Mouse (Mus musculus) MEL (cell line): ENCODE results near the gene Plcxd2. TPM values are rescaled to one million over a fixed set of nuclear protein-coding genes. Genes with fewer than 3 reads are reported as not detected.

Experiments
- DNase-seq: peaks from one replicate; pipeline ENCODE4 v3.0.0; 2011; ENCODE audit warnings: low read depth, low spot score
- H3K27ac ChIP-seq: 2 replicates; pipeline ENCODE4 v1.5.1; 2012; ENCODE audit warnings: low read depth, mild to moderate bottlenecking, control low read depth, low read length, moderate library complexity; ENCODE audit not compliant: control insufficient read depth
- H3K27me3 ChIP-seq, 2 experiments: fragments of 150-350 bp in 1 of 2; sonication (generic) in 1 of 2; 2 replicates each; pipeline ENCODE4 v1.6.1; 2012; ENCODE audit warnings: low read length in 2 of 2, mild to moderate bottlenecking in 2 of 2, improper control_type of control experiment in 1 of 2, moderate library complexity in 1 of 2; ENCODE audit not compliant: insufficient read depth in 2 of 2, control insufficient read depth in 1 of 2
- H3K36me3 ChIP-seq, 2 experiments: 2 replicates each; pipeline ENCODE4 v1.6.1; 2012 to 2014; ENCODE audit warnings: low read length in 2 of 2, improper control_type of control experiment in 1 of 2, inconsistent platforms in 1 of 2, mild to moderate bottlenecking in 1 of 2; ENCODE audit not compliant: insufficient read depth in 2 of 2, control insufficient read depth in 1 of 2
- H3K4me1 ChIP-seq, 2 experiments: fragments of 150-350 bp in 1 of 2; sonication (generic) in 1 of 2; 2 replicates each; pipeline ENCODE4 v1.6.1; 2012; ENCODE audit warnings: low read length in 2 of 2, improper control_type of control experiment in 1 of 2, mild to moderate bottlenecking in 1 of 2; ENCODE audit not compliant: insufficient read depth in 2 of 2, control insufficient read depth in 1 of 2
- H3K4me3 ChIP-seq, 2 experiments: fragments of 150-350 bp in 1 of 2; sonication (generic) in 1 of 2; 2 replicates each; pipeline ENCODE4 v1.5.1; 2012; ENCODE audit warnings: low read depth in 2 of 2, low read length in 2 of 2, mild to moderate bottlenecking in 2 of 2, moderate library complexity in 2 of 2, control low read depth in 1 of 2, improper control_type of control experiment in 1 of 2; ENCODE audit not compliant: control insufficient read depth in 1 of 2, insufficient read depth in 1 of 2
- H3K79me2 ChIP-seq: 2 replicates; pipeline ENCODE4 v1.6.1; 2012; ENCODE audit warnings: mild to moderate bottlenecking, low read length, moderate library complexity; ENCODE audit not compliant: control insufficient read depth, poor library complexity, insufficient read depth
- H3K9ac ChIP-seq: 2 replicates; pipeline ENCODE4 v1.6.1; 2012; ENCODE audit warnings: low read depth, mild to moderate bottlenecking, control low read depth, low read length, moderate library complexity; ENCODE audit not compliant: control insufficient read depth, poor library complexity, severe bottlenecking
- H3K9me3 ChIP-seq: fragments of 150-350 bp; sonication (generic); replicated peaks from 2 replicates; pipeline ENCODE4 v1.6.1; 2012; ENCODE audit warnings: mild to moderate bottlenecking, low read length, improper control_type of control experiment, moderate library complexity; ENCODE audit not compliant: insufficient read depth
- CHD2 ChIP-seq: IDR thresholded peaks from 2 replicates; pipeline ENCODE4 v1.6.1; 2011; ENCODE audit warnings: low read length, improper control_type of control experiment
- E2F4 ChIP-seq: IDR thresholded peaks from 2 replicates; pipeline ENCODE4 v1.6.1; 2011; ENCODE audit warnings: low read depth, low read length, improper control_type of control experiment, borderline replicate concordance
- ELF1 ChIP-seq: IDR thresholded peaks from 2 replicates; pipeline ENCODE4 v1.6.1; 2014; ENCODE audit warnings: low read depth, mild to moderate bottlenecking, inconsistent platforms, low read length, improper control_type of control experiment, moderate library complexity
- EP300 ChIP-seq, 2 experiments: IDR thresholded peaks; 2 replicates each; pipeline ENCODE4 v1.6.1; 2011; ENCODE audit warnings: improper control_type of control experiment in 2 of 2, low read length in 2 of 2, low read depth in 1 of 2, mild to moderate bottlenecking in 1 of 2
- HCFC1 ChIP-seq: IDR thresholded peaks from 2 replicates; pipeline ENCODE4 v1.6.1; 2012; ENCODE audit warnings: low read depth, mild to moderate bottlenecking, inconsistent platforms, low read length, improper control_type of control experiment, moderate library complexity
- KAT2A ChIP-seq: conservative IDR thresholded peaks from 2 replicates; pipeline ENCODE4 v1.6.1; 2012; ENCODE audit warnings: low read depth, low read length, improper control_type of control experiment, inconsistent platforms
- MAZ ChIP-seq: IDR thresholded peaks from 2 replicates; pipeline ENCODE4 v1.6.1; 2012; ENCODE audit warnings: low read depth, mild to moderate bottlenecking, inconsistent platforms, low read length, improper control_type of control experiment
- MEF2A ChIP-seq: IDR thresholded peaks from 2 replicates; pipeline ENCODE4 v1.6.1; 2014; ENCODE audit warnings: low read depth, mild to moderate bottlenecking, inconsistent platforms, low read length, improper control_type of control experiment; ENCODE audit not compliant: poor library complexity, insufficient replicate concordance, severe bottlenecking; ENCODE audit errors: extremely low read depth
- MYC ChIP-seq: IDR thresholded peaks from 2 replicates; pipeline ENCODE4 v1.6.1; 2011; ENCODE audit warnings: low read depth, mild to moderate bottlenecking, low read length, improper control_type of control experiment, moderate library complexity
- NRF1 ChIP-seq: IDR thresholded peaks from 2 replicates; pipeline ENCODE4 v1.6.1; 2014; ENCODE audit warnings: low read depth, mild to moderate bottlenecking, inconsistent platforms, low read length, improper control_type of control experiment, moderate library complexity; ENCODE audit not compliant: poor library complexity, insufficient read depth, severe bottlenecking
- POLR2AphosphoS2 ChIP-seq: IDR thresholded peaks from 2 replicates; pipeline ENCODE4 v1.6.1; 2011; ENCODE audit warnings: low read length, improper control_type of control experiment
- TBP ChIP-seq: IDR thresholded peaks from 2 replicates; pipeline ENCODE4 v1.8.0; 2011; ENCODE audit warnings: low read depth, low read length, improper control_type of control experiment
- USF1 ChIP-seq: IDR thresholded peaks from 2 replicates; pipeline ENCODE4 v1.6.1; 2014; ENCODE audit warnings: low read depth, mild to moderate bottlenecking, inconsistent platforms, low read length, improper control_type of control experiment, moderate library complexity
- USF2 ChIP-seq, 2 experiments: IDR thresholded peaks; 2 replicates each; pipeline ENCODE4 v1.6.1; 2011 to 2012; ENCODE audit warnings: improper control_type of control experiment in 2 of 2, low read length in 2 of 2, borderline replicate concordance in 1 of 2, inconsistent platforms in 1 of 2, low read depth in 1 of 2, mild to moderate bottlenecking in 1 of 2; ENCODE audit not compliant: insufficient read depth in 1 of 2
- ZC3H11A ChIP-seq: IDR thresholded peaks from 2 replicates; pipeline ENCODE4 v1.6.1; 2012; ENCODE audit warnings: low read depth, mild to moderate bottlenecking, inconsistent platforms, low read length, improper control_type of control experiment
- ZNF384 ChIP-seq: IDR thresholded peaks from 2 replicates; pipeline ENCODE4 v1.6.1; 2012; ENCODE audit warnings: low read depth, mild to moderate bottlenecking, inconsistent platforms, low read length, improper control_type of control experiment
- polyA plus RNA-seq, 2 experiments: library from polyadenylated mRNA; stranded (reverse) in 1 of 2; unstranded in 1 of 2; fragments of >175 nt in 1 of 2; fragments of >200 nt in 1 of 2; gene quantifications; 2 replicates each; pipeline versions ENCODE4 v1.2.1 to v1.2.4; 2012; ENCODE audit warnings: low replicate concordance in 2 of 2, low read depth in 1 of 2; ENCODE audit not compliant: insufficient read length in 2 of 2, insufficient read depth in 1 of 2, missing spikeins in 1 of 2
- total RNA-seq: library from RNA; depleted of rRNA; stranded (reverse); fragments of 300-350 nt; gene quantifications from 2 replicates; pipeline ENCODE4 v1.2.3, GENCODE M21; 2012

Plcxd2 gene
- total and polyA plus RNA-seq, 3 experiments, result not detected

DNA sequence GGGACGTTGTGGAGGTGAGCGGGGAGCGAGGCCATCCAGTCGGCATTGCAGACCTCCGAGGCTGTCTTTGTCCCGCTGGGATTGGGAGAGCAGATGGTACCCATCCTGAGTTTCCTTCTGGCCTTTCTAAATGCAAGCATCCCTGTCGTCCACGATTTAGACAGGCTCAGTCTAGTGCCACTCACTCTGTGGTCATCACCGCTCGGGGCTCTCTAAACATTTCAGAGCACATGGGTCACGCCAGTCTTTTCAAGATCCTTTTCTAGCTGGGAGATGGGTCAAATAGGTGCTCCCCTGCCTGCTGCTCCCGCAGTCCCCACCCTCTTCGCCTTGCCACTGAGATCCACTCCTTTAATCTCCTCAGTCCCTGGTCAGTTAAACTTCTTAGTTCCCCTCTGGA, 301 bp downstream of the Plcxd2 start:
- Histone ChIP-seq H3K36me3 (no peaks in the 10 kb centered on the region), H3K27me3 (no peaks in the 10 kb centered on the region), H3K9me3 (no peaks in the 10 kb centered on the region), H3K27ac (no peak overlapping the region), H3K4me1 (no peaks in the 10 kb centered on the region), H3K9ac (no peak overlapping the region), H3K79me2 (no peaks in the 10 kb centered on the region), H3K4me3 (no peak overlapping the region)
- TF ChIP-seq MEF2A, result no peak
- no peak for TF ChIP-seq MYC
- TF ChIP-seq NRF1, result no peak
- no peak for TF ChIP-seq TBP
- no peak for TF ChIP-seq CHD2
- TF ChIP-seq HCFC1, result no peak
- no peak for TF ChIP-seq KAT2A
- TF ChIP-seq ZC3H11A, result no peak
- DNase-seq, result no peak

DNA sequence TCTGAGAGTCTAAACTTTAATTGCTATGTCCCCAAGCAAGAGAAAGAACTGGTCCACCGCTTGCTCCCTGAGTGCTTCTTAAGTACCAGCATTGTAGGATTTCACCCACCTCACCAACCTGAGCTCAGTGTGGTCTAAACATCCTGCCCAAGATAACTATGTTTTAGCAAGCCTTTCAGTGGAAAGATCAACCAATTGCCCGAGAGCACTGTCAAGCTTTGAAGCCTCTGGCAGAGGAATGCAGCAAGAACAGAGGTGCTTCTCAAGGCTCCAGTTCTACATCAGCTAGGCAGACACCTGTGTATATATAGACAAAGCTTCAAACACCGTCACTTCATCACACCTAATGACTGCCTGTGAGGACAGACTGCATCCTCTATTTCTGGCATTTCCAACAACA, 1.3 kb downstream of the Plcxd2 start:
- H3K4me1 ChIP-seq, result no peaks in the 10 kb centered on the region
- no peak overlapping the region for H3K9ac ChIP-seq
- no peak overlapping the region for H3K4me3 ChIP-seq
- no peaks in the 10 kb centered on the region for H3K27me3 ChIP-seq
- TF ChIP-seq USF1 (no peak), ZNF384 (no peak), MAZ (no peak), NRF1 (no peak), ELF1 (no peak), POLR2AphosphoS2 (no peak), EP300 (IDR thresholded peaks at IDR 0.05; ENCODE audit: low read depth in 1 of 2, low read length in 2 of 2) (no peak), USF2 (IDR thresholded peaks at IDR 0.05; ENCODE audit: borderline replicate concordance in 1 of 2, insufficient read depth in 1 of 2, low read depth in 1 of 2, low read length in 2 of 2) (no peak), E2F4 (no peak)
- H3K27ac ChIP-seq, result no peak overlapping the region
- H3K36me3 ChIP-seq, result no peaks in the 10 kb centered on the region
- H3K9me3 ChIP-seq, result no peaks in the 10 kb centered on the region
- no peaks in the 10 kb centered on the region for H3K79me2 ChIP-seq
- no peak for DNase-seq
